Mouse (Mus musculus): Measurements from ENCODE around the gene Ccl4. TPM values are rescaled to one million over a fixed set of nuclear protein-coding genes. Genes with fewer than 3 reads are reported as not detected.

Gene Ccl4
- total RNA-seq (2022): 1 to 10 TPM in 2 of 4 experiments, not detected in 2; 2.9 to 5.1 TPM

GRCm38 (mm10) chr11:83662204-83662603 lies at the start of gene Ccl4:
TSS of gene Ccl4 (plus strand) at chr11:83662584.
- no peak for DNase-seq (ENCODE audit: low spot score in 2 of 2)

GRCm38 (mm10) chr11:83616586-83616985 lies 45.8 kb upstream of the Ccl4 start:
- no peak for DNase-seq (ENCODE audit: low spot score in 2 of 2)

GRCm38 (mm10) chr11:83618238-83618637 lies 44.1 kb upstream of the Ccl4 start:
- DNase-seq (ENCODE audit: low spot score in 2 of 2): no peak

GRCm38 (mm10) chr11:83619037-83619436 lies 43.3 kb upstream of the Ccl4 start:
- no peak for DNase-seq (ENCODE audit: low spot score in 2 of 2)

GRCm38 (mm10) chr11:83623586-83623985 lies 38.8 kb upstream of the Ccl4 start:
- no peak for DNase-seq (ENCODE audit: low spot score in 2 of 2)

GRCm38 (mm10) chr11:83628808-83629207 lies 33.6 kb upstream of the Ccl4 start:
- DNase-seq (ENCODE audit: low spot score in 2 of 2): no peak

- DNase-seq (ENCODE audit: low spot score in 2 of 2): no peak
Observed at GRCm38 (mm10) chr11:83630630-83631029, 31.8 kb upstream of the Ccl4 start.

GRCm38 (mm10) chr11:83631065-83631464 lies 31.3 kb upstream of the Ccl4 start:
- no peak for DNase-seq (ENCODE audit: low spot score in 2 of 2)

GRCm38 (mm10) chr11:83632744-83633143 lies 29.6 kb upstream of the Ccl4 start:
- no peak for DNase-seq (ENCODE audit: low spot score in 2 of 2)

- DNase-seq (ENCODE audit: low spot score in 2 of 2): no peak
Observed at GRCm38 (mm10) chr11:83634425-83634824, 28.0 kb upstream of the Ccl4 start.

- no peak for DNase-seq (ENCODE audit: low spot score in 2 of 2)
Observed at GRCm38 (mm10) chr11:83634898-83635297, 27.5 kb upstream of the Ccl4 start.

- DNase-seq (ENCODE audit: low spot score in 2 of 2): no peak
Observed at GRCm38 (mm10) chr11:83636742-83637235, 25.6 kb upstream of the Ccl4 start.

- DNase-seq (ENCODE audit: low spot score in 2 of 2): no peak
Observed at GRCm38 (mm10) chr11:83638934-83639333, 23.4 kb upstream of the Ccl4 start.

- DNase-seq (ENCODE audit: low spot score in 2 of 2): no peak
Observed at GRCm38 (mm10) chr11:83639533-83639932, 22.9 kb upstream of the Ccl4 start.

- DNase-seq (ENCODE audit: low spot score in 2 of 2): no peak
Observed at GRCm38 (mm10) chr11:83640141-83640540, 22.2 kb upstream of the Ccl4 start.

- no peak for DNase-seq (ENCODE audit: low spot score in 2 of 2)
Observed at GRCm38 (mm10) chr11:83641216-83641615, 21.2 kb upstream of the Ccl4 start.

GRCm38 (mm10) chr11:83645521-83645920 lies 16.9 kb upstream of the Ccl4 start, which contains the start of gene Rpl9-ps1:
TSS of gene Rpl9-ps1 (minus strand) at chr11:83645621.
- DNase-seq (ENCODE audit: low spot score in 2 of 2): no peak

- no peak for DNase-seq (ENCODE audit: low spot score in 2 of 2)
Observed at GRCm38 (mm10) chr11:83646356-83647149, 15.8 kb upstream of the Ccl4 start.

GRCm38 (mm10) chr11:83649305-83649841 lies 13.0 kb upstream of the Ccl4 start, which contains the start of gene Ccl3:
TSS of gene Ccl3 (minus strand) at chr11:83649355.
- DNase-seq (ENCODE audit: low spot score in 2 of 2): no peak

- no peak for DNase-seq (ENCODE audit: low spot score in 2 of 2)
Observed at GRCm38 (mm10) chr11:83654606-83655005, 7.8 kb upstream of the Ccl4 start.

- no peak for DNase-seq (ENCODE audit: low spot score in 2 of 2)
Observed at GRCm38 (mm10) chr11:83657508-83657907, 4.9 kb upstream of the Ccl4 start.

- DNase-seq (ENCODE audit: low spot score in 2 of 2): no peak
Observed at GRCm38 (mm10) chr11:83658797-83659196, 3.6 kb upstream of the Ccl4 start.

- DNase-seq (ENCODE audit: low spot score in 2 of 2): no peak
Observed at GRCm38 (mm10) chr11:83663532-83663931, 1.1 kb downstream of the Ccl4 start.
